Mouse (Mus musculus) liver, embryonic 14.5 days (tissue): ENCODE data around the gene Zcchc17.

Experiments
- CTCF ChIP-seq: IDR thresholded peaks from 2 replicates; pipeline ENCODE4 v1.5.1; 2016; ENCODE audit warnings: antibody characterized with exemption, low read depth, control low read depth
- EP300 ChIP-seq: IDR thresholded peaks from 2 replicates; pipeline ENCODE4 v1.6.1; 2016; ENCODE audit warnings: antibody characterized with exemption, low read depth

DNA sequence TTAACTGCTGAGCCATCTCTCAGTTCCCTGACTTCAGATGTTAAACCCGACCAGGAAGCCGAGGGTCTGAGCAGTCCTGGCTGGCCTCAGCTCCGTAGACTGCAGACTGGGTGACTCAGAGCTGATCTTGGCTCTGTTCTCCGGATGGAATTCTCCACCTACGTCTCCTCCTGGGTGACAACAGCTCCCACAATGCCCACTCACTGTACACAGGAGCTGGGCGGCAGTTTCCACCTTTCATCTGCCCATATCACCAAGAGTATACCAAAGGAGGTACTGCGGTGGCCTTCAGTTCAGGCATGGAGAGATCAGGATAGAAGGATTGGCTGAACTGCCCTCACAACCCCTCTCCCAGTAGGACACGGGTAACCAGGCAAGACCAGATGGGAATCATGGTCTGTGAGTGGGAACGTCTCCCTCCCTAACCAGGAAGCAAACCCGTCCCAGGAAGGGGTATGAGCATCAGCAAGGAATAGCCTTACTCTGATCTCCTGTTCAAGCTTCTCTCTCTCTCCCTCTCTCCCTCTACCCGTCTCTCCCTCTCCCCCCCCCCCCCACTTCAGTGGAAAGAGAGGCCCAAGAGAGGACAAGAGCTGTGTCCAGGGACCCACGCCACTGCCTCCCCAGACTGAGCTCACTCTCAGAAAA lies 85.9 kb downstream of the Zcchc17 start:
- TF ChIP-seq CTCF (no peak), EP300 (no peak)
